Mouse (Mus musculus): ENCODE results near the gene Fam177a.
"Not testable (repeated sequence)": the region's sequence is repeated elsewhere in the genome, so short reads cannot be mapped to it uniquely, and the experiment has no call there.

The Fam177a gene

GRCm38 (mm10) chr12:55124242-55124641 is at the start of gene Fam177a:
Fam177a (plus strand) TSS chr12:55124469.
- DNase-seq (ENCODE audit: low read depth), result not testable (repeated sequence)

- DNase-seq (ENCODE audit: low read depth), result no peak
These were observed 49.0 kb upstream of the Fam177a start for GRCm38 (mm10) chr12:55075296-55075695.

- peak; percentile 57 for DNase-seq (ENCODE audit: low read depth)
These were observed 45.6 kb upstream of the Fam177a start for GRCm38 (mm10) chr12:55078706-55079105.

GRCm38 (mm10) chr12:55079726-55080600 is 44.3 kb upstream of the Fam177a start, which contains the start of the genes 2700097O09Rik and Srp54a:
2700097O09Rik (minus strand) TSS chr12:55080110.
Srp54a (plus strand) TSS chr12:55080262.
- DNase-seq (ENCODE audit: low read depth), result peak; percentile 98

DNA sequence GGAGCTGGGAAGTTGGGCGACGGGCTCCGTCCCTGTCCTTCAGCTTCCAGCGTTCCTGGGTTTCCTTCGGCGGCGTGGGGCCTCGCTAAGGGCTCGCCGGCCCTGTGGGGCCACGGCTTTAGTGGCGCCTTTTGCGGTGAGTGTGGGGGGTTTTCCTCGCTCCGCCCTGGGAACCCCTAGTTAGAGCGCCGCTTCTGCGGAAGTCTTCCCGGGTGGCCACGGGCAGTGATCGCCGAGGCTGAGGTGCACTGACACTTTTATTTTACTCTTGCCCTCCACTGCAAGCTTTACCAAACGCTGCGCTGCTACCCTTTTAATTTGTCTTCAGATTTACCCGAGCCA is 43.7 kb upstream of the Fam177a start:
- DNase-seq (ENCODE audit: low read depth), result not testable (repeated sequence)

GRCm38 (mm10) chr12:55092127-55092526 is 32.1 kb upstream of the Fam177a start:
- not testable (repeated sequence) for DNase-seq (ENCODE audit: low read depth)

DNA sequence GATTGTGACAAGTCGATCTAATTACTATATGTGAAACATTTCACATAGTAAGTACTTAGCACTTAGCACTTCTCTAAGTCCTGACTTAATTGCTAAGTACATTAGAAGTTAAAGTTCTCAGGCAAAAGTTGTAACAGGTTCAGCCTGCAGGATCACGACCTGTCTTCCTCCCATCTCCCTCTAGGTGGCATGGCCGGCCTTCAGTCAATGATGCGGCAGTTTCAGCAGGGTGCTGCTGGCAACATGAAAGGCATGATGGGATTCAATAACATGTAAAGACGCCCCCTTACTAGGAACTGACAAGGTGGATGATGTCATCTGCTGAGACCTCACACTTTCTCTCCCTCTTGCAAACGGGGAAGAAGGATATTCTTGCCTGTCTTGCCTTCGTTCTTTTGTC is 11.7 kb upstream of the Fam177a start:
- DNase-seq (ENCODE audit: low read depth), result not testable (repeated sequence)

DNA sequence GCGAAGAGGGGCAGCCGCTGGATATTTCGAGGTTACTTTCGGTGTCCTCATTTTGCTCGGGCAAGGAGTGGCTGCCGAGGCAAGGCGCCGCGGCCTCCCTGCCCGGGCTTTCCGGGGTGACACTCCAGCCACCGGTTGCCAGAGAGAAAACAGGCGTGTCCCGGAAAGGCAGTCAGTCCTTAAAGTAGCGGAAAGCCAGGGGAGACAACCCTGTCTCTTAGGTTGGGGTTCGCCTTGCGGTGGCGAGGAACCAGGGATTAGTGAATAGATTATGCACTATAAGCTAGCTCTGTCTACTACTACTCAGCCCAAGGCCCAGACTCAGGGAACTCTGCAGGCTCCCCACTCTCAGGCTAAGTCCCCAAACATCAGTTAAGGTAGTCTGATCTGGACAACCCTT is 462 bp downstream of the Fam177a start:
- DNase-seq (ENCODE audit: low read depth), result not testable (repeated sequence)

DNA sequence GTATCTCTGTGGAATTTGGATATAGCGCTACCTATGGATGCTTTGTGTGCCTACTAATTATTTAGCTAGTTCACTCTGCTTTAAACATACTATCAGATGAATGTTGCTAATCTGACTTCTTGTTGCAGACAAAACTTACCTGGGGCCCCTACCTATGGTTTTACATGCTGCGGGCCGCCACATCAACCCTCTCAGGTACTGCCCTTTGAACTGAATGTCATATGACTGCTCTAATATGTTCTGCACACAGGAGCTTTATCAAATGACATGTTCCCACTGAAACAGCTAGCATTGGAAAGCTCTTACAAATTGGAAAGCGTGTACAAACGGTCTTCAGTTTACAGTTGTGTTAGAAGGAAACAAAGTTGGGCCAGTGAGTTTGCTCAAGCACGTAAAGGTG is 11.3 kb downstream of the Fam177a start:
- not testable (repeated sequence) for DNase-seq (ENCODE audit: low read depth)

DNA sequence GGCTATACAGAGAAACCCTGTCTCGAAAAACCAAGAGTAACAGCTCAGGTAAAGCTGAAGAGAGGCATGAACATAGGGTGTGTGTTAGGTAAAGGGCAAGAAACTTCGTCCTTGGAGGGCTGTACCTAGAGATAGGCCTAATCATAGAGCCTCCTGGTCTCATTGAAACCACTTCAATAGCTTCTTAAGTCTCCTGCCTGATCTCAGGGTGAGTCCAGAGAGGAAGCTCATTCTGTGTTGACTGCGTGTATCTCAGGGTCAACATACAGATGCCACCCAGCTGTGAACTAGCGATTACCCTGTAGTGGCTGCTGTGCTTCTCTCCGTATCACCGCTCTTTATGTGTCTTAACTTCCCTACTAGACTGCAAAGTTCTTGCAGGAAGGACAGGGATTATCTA is 13.6 kb downstream of the Fam177a start:
- DNase-seq (ENCODE audit: low read depth), result not testable (repeated sequence)

- not testable (repeated sequence) for DNase-seq (ENCODE audit: low read depth)
These were observed 30.5 kb downstream of the Fam177a start, which contains the start of gene Srp54b for GRCm38 (mm10) chr12:55154559-55155448. Srp54b (plus strand) TSS chr12:55155104.

GRCm38 (mm10) chr12:55155449-55155783 is 31.1 kb downstream of the Fam177a start:
- DNase-seq (ENCODE audit: low read depth), result not testable (repeated sequence)

- not testable (repeated sequence) for DNase-seq (ENCODE audit: low read depth)
These were observed 42.8 kb downstream of the Fam177a start for GRCm38 (mm10) chr12:55167034-55167557.

- not testable (repeated sequence) for DNase-seq (ENCODE audit: low read depth)
These were observed 63.4 kb downstream of the Fam177a start for GRCm38 (mm10) chr12:55187686-55188085.

DNA sequence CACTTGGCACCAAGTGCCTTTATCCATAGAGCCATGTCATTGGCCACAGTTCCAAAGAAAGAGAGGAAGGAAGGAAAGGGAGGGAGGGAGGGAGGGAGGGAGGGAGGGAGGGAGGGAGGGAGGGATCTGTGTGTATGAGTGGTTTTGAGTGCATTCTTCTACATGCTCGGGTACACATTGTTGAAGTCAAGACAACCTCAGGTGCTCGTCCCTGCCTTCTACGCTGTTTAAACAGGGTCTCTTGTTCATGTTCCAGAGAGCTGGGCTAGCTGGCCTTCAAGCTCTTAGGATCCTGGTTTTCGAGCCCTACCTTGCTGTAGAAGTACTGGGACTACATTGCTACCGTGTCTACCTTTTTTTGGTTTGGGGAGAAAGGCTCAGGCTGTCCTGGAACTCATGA is 64.9 kb downstream of the Fam177a start:
- not testable (repeated sequence) for DNase-seq (ENCODE audit: low read depth)
